Mouse (Mus musculus): ENCODE results near the gene Usp7. TPM values are rescaled to one million over a fixed set of nuclear protein-coding genes. Genes with fewer than 3 reads are reported as not detected.

The Usp7 gene
- polyA plus RNA-seq, 1 experiment from 2014 or later: 31.9 TPM

- peaks cover 42% of the 10 kb centered on the region for H3K4me1 ChIP-seq
Observed at GRCm38 (mm10) chr16:8666452-8666851, 125.7 kb downstream of the Usp7 start.

GRCm38 (mm10) chr16:8665367-8665766, 126.7 kb downstream of the Usp7 start:
- Histone ChIP-seq H3K9me3 (no peaks in the 10 kb centered on the region), H3K27ac (no peak overlapping the region), H3K4me3 (no peak overlapping the region), H3K36me3 (peaks cover 47% of the 10 kb centered on the region), H3K9ac (no peak overlapping the region), H3K27me3 (no peaks in the 10 kb centered on the region), H3K4me2 (replicated peaks) (no peak overlapping the region), H3K4me1 (peaks cover 34% of the 10 kb centered on the region)
- 85% methylated on average over 5 of the region's 5 CpGs for WGBS
- ATAC-seq (ENCODE audit: low FRiP score, low read depth): no peak

More at GRCm38 (mm10) chr16:8666452-8666851, 125.7 kb downstream of the Usp7 start:
- H3K27me3 ChIP-seq: no peaks in the 10 kb centered on the region
- H3K36me3 ChIP-seq: peaks cover 38% of the 10 kb centered on the region
- H3K4me2 ChIP-seq (replicated peaks): no peak overlapping the region
- ATAC-seq (ENCODE audit: low FRiP score, low read depth): no peak
- no peak overlapping the region for H3K27ac ChIP-seq
- no peak overlapping the region for H3K4me3 ChIP-seq
- WGBS: 56% methylated on average over 2 of the region's 2 CpGs
- H3K9me3 ChIP-seq: no peaks in the 10 kb centered on the region
- H3K9ac ChIP-seq: no peak overlapping the region; the same call in 1 of the 2 replicates

GRCm38 (mm10) chr16:8663606-8664539, 128.2 kb downstream of the Usp7 start:
- no peaks in the 10 kb centered on the region for H3K27me3 ChIP-seq
- no peak for ATAC-seq (ENCODE audit: low FRiP score, low read depth)

GRCm38 (mm10) chr16:8663022-8663421, 129.1 kb downstream of the Usp7 start:
- Histone ChIP-seq H3K36me3 (peaks cover 66% of the 10 kb centered on the region), H3K27ac (no peak overlapping the region), H3K4me2 (replicated peaks) (no peak overlapping the region), H3K27me3 (no peaks in the 10 kb centered on the region), H3K4me3 (no peak overlapping the region), H3K4me1 (peaks cover 12% of the 10 kb centered on the region; the same call in 1 of the 2 replicates), H3K9me3 (no peaks in the 10 kb centered on the region), H3K9ac (no peak overlapping the region)
- no peak for ATAC-seq (ENCODE audit: low FRiP score, low read depth)
- no CpG with 5 or more reads among the region's 2 CpGs for WGBS

More at GRCm38 (mm10) chr16:8663606-8664539, 128.2 kb downstream of the Usp7 start:
- no peak overlapping the region for H3K9ac ChIP-seq
- peaks cover 19% of the 10 kb centered on the region for H3K4me1 ChIP-seq
- no peak overlapping the region for H3K4me3 ChIP-seq
- H3K9me3 ChIP-seq: no peaks in the 10 kb centered on the region
- peaks cover 61% of the 10 kb centered on the region for H3K36me3 ChIP-seq
- 88% methylated on average over 24 of the region's 24 CpGs for WGBS
- no peak overlapping the region for H3K4me2 ChIP-seq (replicated peaks)
- H3K27ac ChIP-seq: no peak overlapping the region

- 94% methylated on average over 4 of the region's 4 CpGs for WGBS
- H3K4me2 ChIP-seq (replicated peaks): no peak overlapping the region
- H3K4me1 ChIP-seq: peaks cover 6% of the 10 kb centered on the region
- H3K4me3 ChIP-seq: no peak overlapping the region
- H3K36me3 ChIP-seq: peaks cover 86% of the 10 kb centered on the region
- H3K27me3 ChIP-seq: no peaks in the 10 kb centered on the region
- H3K27ac ChIP-seq: no peak overlapping the region
- no peak for ATAC-seq (ENCODE audit: low FRiP score, low read depth)
- H3K9ac ChIP-seq: no peak overlapping the region
- no peaks in the 10 kb centered on the region for H3K9me3 ChIP-seq
Observed at GRCm38 (mm10) chr16:8658764-8659163, 133.3 kb downstream of the Usp7 start.

- WGBS: 72% methylated on average over 4 of the region's 4 CpGs
- Histone ChIP-seq H3K4me1 (peaks cover 10% of the 10 kb centered on the region), H3K9ac (no peak overlapping the region), H3K9me3 (no peaks in the 10 kb centered on the region), H3K36me3 (peaks cover 86% of the 10 kb centered on the region), H3K4me3 (no peak overlapping the region), H3K27me3 (no peaks in the 10 kb centered on the region), H3K4me2 (replicated peaks) (no peak overlapping the region), H3K27ac (no peak overlapping the region)
- no peak for ATAC-seq (ENCODE audit: low FRiP score, low read depth)
Observed at GRCm38 (mm10) chr16:8658349-8658748, 133.8 kb downstream of the Usp7 start.

- Histone ChIP-seq H3K36me3 (peaks cover 83% of the 10 kb centered on the region), H3K27ac (no peak overlapping the region), H3K4me3 (no peak overlapping the region), H3K9ac (no peak overlapping the region), H3K27me3 (no peaks in the 10 kb centered on the region), H3K9me3 (no peaks in the 10 kb centered on the region), H3K4me1 (peaks cover 11% of the 10 kb centered on the region), H3K4me2 (replicated peaks) (no peak overlapping the region)
- no peak for ATAC-seq (ENCODE audit: low FRiP score, low read depth)
- WGBS: 89% methylated on average over 2 of the region's 2 CpGs
Observed at GRCm38 (mm10) chr16:8656256-8656655, 135.9 kb downstream of the Usp7 start.

GRCm38 (mm10) chr16:8655599-8655998, 136.5 kb downstream of the Usp7 start:
- 85% methylated on average over 9 of the region's 9 CpGs for WGBS
- H3K27me3 ChIP-seq: no peaks in the 10 kb centered on the region
- ATAC-seq (ENCODE audit: low FRiP score, low read depth): no peak
- no peak overlapping the region for H3K9ac ChIP-seq
- peaks cover 11% of the 10 kb centered on the region for H3K4me1 ChIP-seq
- H3K27ac ChIP-seq: no peak overlapping the region
- H3K4me3 ChIP-seq: no peak overlapping the region
- H3K36me3 ChIP-seq: peaks cover 85% of the 10 kb centered on the region
- no peak overlapping the region for H3K4me2 ChIP-seq (replicated peaks)
- H3K9me3 ChIP-seq: no peaks in the 10 kb centered on the region

GRCm38 (mm10) chr16:8655108-8655507, 137.0 kb downstream of the Usp7 start:
- Histone ChIP-seq H3K9ac (no peak overlapping the region), H3K27me3 (no peaks in the 10 kb centered on the region), H3K27ac (no peak overlapping the region), H3K4me3 (no peak overlapping the region), H3K4me2 (replicated peaks) (no peak overlapping the region), H3K4me1 (peaks cover 11% of the 10 kb centered on the region), H3K9me3 (no peaks in the 10 kb centered on the region), H3K36me3 (peaks cover 86% of the 10 kb centered on the region)
- no peak for ATAC-seq (ENCODE audit: low FRiP score, low read depth)
- 83% methylated on average over 6 of the region's 6 CpGs for WGBS

GRCm38 (mm10) chr16:8650007-8650406, 142.1 kb downstream of the Usp7 start:
- Histone ChIP-seq H3K27ac (no peak overlapping the region), H3K36me3 (peaks cover 87% of the 10 kb centered on the region), H3K4me1 (peaks cover 11% of the 10 kb centered on the region), H3K4me2 (replicated peaks) (no peak overlapping the region), H3K9ac (no peak overlapping the region), H3K4me3 (no peak overlapping the region), H3K9me3 (no peaks in the 10 kb centered on the region), H3K27me3 (no peaks in the 10 kb centered on the region)
- 96% methylated on average over 3 of the region's 3 CpGs for WGBS
- no peak for ATAC-seq (ENCODE audit: low FRiP score, low read depth)

- Histone ChIP-seq H3K4me2 (replicated peaks) (no peak overlapping the region), H3K4me1 (no peaks in the 10 kb centered on the region), H3K9ac (no peak overlapping the region), H3K27ac (no peak overlapping the region), H3K36me3 (peaks cover 82% of the 10 kb centered on the region), H3K4me3 (no peak overlapping the region), H3K9me3 (no peaks in the 10 kb centered on the region), H3K27me3 (no peaks in the 10 kb centered on the region)
- 90% methylated on average over 6 of the region's 6 CpGs for WGBS
- no peak for ATAC-seq (ENCODE audit: low FRiP score, low read depth)
Observed at GRCm38 (mm10) chr16:8645546-8645945, 146.6 kb downstream of the Usp7 start.

GRCm38 (mm10) chr16:8643855-8644254, 148.3 kb downstream of the Usp7 start:
- WGBS: 83% methylated on average over 2 of the region's 2 CpGs
- peak; percentile 64; the same call in 1 of the 2 replicates for ATAC-seq (ENCODE audit: low FRiP score, low read depth)
- H3K27ac ChIP-seq: no peak overlapping the region
- no peaks in the 10 kb centered on the region for H3K27me3 ChIP-seq
- no peak overlapping the region for H3K4me2 ChIP-seq (replicated peaks)
- H3K9me3 ChIP-seq: no peaks in the 10 kb centered on the region
- H3K36me3 ChIP-seq: peaks cover 74% of the 10 kb centered on the region
- H3K4me3 ChIP-seq: no peak overlapping the region
- no peak overlapping the region for H3K9ac ChIP-seq
- H3K4me1 ChIP-seq: no peaks in the 10 kb centered on the region; the same call in 1 of the 2 replicates

All from limb, embryonic 13.5 days (tissue).